Mouse (Mus musculus) left cerebral cortex, adult 2 months (tissue): ENCODE measurements around the gene Rpl15. TPM values are rescaled to one million over a fixed set of nuclear protein-coding genes. Genes with fewer than 3 reads are reported as not detected.
A peak's percentile ranks its signal among the peaks of the same experiment; 100 is the strongest.
"Not testable (repeated sequence)": the region's sequence is repeated elsewhere in the genome, so short reads cannot be mapped to it uniquely, and the experiment has no call there.

ENCODE experiments used
- DNase-seq, 2 experiments: peaks; one replicate each; pipeline ENCODE4 v3.0.0; 2021 to 2022; ENCODE audit warnings: low spot score in 2 of 2, mixed read lengths in 1 of 2; ENCODE audit errors: extremely low spot score in 1 of 2
- H3K27ac ChIP-seq: fragments of 200-600 bp; 2 replicates; pipeline ENCODE4 v1.8.1; 2022
- H3K4me3 ChIP-seq: fragments of 200-600 bp; 2 replicates; pipeline ENCODE4 v1.8.1; 2022
- CTCF ChIP-seq: fragments of 200-600 bp; IDR thresholded peaks from 2 replicates; pipeline ENCODE4 v1.8.1; 2022; ENCODE audit warnings: antibody characterized with exemption, mild to moderate bottlenecking, moderate library complexity
- intact Hi-C: fragments of 180-260 bp; cut with DNase I; formaldehyde crosslinking; loops from one replicate; pipeline ENCODE4 v1.15.1; 2025
- total RNA-seq, 2 experiments: library from RNA; stranded (reverse); gene quantifications; 2 replicates each; pipeline ENCODE4 v1.2.3; 2021

The Rpl15 gene
- total RNA-seq, 2 experiments from 2014 or later: 339 to 400 TPM

DNA sequence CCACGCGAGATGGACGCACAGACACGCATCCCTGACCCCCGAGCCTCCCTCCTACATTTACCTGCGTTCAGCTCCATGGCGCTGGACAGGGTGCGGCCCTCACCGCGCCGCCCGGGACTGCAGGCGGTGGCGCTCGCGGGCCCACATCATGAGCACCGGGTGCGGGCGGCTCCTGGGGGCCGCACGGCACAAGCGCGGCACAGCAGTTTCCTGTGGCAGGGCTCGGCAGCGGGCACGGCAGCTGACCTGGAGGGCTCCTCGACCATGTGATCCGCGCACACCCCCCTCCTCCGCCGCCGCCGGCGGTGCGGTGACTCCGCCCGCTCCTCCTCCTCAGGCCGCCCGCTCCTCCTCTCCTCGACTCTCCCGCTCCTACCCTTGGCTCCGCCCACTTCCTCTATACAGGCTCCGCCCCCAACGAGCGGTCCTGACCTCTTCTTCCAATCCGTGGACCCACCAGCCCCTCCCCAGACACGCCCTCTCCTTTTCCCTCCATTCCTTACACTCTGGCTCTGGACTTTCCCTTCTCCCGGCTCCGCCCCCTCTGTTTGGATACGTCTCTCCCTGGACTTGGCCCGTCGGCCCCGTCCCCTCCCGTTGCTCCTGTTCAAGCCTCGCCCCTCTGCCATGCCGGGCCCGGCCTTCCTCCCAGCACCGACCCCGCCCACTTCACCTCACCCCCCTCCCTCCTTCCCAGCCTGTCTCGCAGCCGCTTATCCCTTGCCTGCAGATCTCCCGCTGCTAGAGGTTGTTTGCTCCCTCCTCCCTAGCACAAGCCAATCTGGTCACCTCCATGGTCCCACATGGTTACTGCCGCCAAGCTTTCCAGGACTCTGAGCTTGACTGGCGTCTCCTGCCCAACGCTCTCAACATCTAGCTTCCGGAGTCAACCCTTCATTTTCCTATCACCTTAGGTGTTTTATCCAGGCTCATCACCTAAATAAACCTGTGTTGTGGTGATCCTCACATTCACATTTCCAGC is 32.1 kb downstream of the Rpl15 start, which contains the start of gene Nr1d2:
TSS of gene Nr1d2 (minus strand) at position 378 of the 982 bp plus-strand sequence.
- peak; percentile 4; the same call in 1 of the 2 replicates for TF ChIP-seq CTCF
- DNase-seq: peak; percentile 95 to 97
- intact Hi-C loops: loop anchor here (1.0 to 2.0 kb wide), 2 partner anchors 24 to 32 kb away; partner anchors contain the start of genes Nkiras1 and Rpl15

DNA sequence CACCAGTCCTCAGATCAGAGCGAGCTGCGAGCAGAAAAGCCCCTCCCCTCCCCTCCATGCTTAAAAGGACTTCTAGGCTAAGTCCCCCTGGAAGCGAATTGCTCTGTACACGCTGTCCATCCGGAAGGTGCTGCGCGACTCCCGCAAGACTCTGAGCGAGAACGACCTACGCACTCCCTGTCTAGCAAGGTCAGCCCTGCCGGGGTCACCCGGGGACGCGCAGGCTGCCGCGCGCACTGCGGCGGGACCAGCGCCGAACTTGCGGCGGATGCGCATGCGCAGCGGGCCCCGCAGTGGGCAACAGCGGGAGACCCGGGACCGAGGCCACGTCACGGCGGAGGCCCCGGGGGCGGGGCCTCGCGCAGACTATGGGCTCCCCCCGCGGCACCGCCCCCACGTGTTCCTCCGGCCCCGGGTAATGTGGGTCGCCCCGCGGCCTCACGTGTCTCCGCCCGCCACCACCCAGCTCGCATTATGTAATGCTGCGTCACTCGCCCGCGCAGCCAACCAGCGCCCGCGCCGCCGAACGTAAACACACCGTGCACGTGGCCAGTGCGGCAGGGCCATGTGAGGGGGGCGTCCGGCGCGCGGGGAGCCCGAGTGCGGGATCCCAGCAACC is 33.0 kb downstream of the Rpl15 start:
- Histone ChIP-seq H3K27ac (peak overlapping the region; percentile 100), H3K4me3 (peak overlapping the region; percentile 93)
- DNase-seq: peak; percentile 98
- no peak for TF ChIP-seq CTCF
- intact Hi-C loops: loop anchor here (2.0 kb wide), 1 partner anchor 25 kb away; no protein-coding TSS in a partner anchor

More for the DNA sequence above, 32.1 kb downstream of the Rpl15 start, which contains the start of gene Nr1d2:
- H3K27ac ChIP-seq: peak within 1 kb of the TSS; percentile 100
- peak within 1 kb of the TSS; percentile 93 for H3K4me3 ChIP-seq

- DNase-seq: no peak
- peak overlapping the region; percentile 93 for H3K4me3 ChIP-seq
- H3K27ac ChIP-seq: peak overlapping the region; percentile 100
- no peak for TF ChIP-seq CTCF
- intact Hi-C loops: no loop called here
Measured at GRCm38 (mm10) chr14:18237381-18237780, 33.8 kb downstream of the Rpl15 start.

DNA sequence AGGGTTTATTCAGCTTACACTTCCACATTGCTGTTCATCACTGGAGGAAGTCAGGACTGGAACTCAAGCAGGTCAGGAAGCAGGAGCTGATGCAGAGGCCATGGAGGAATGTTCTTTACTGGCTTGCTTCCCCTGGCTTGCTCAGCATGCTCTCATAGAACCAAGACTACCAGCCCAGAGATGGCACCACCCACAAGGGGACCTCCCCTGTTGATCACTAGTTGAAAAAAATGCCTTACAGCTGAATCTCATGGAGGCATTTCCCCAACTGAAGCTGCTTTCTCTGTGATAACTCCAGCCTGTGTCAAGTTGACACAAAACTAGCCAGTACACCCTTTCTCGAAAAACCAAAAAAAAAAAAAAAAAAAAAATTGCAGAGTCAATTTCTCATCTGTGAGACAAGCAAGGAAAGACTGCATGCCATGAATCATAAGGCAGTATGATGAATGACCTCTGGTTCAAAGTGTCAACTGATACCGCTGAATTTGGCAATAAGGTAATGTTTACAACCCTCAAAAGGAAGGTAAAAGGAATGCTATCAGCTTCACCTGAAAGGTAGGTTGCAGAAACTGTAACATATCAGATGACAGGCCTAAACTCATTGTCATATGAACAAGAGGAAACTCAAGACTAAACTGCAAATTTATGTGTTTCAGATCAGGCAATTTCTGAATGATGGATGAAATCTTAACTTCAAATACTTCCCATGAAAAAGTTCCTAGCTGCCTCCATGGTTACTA is 34.5 kb downstream of the Rpl15 start:
- H3K4me3 ChIP-seq, H3K27ac ChIP-seq, DNase-seq, intact Hi-C loops: not testable (repeated sequence)

- Histone ChIP-seq H3K27ac (peak overlapping the region; percentile 4; the same call in 1 of the 2 replicates), H3K4me3 (no peak overlapping the region)
- intact Hi-C loops: no loop called here
- DNase-seq: no peak
- no peak for TF ChIP-seq CTCF
Measured at GRCm38 (mm10) chr14:18233981-18234960, 36.9 kb downstream of the Rpl15 start.

GRCm38 (mm10) chr14:18233076-18233475 is 38.1 kb downstream of the Rpl15 start:
- TF ChIP-seq CTCF: no peak
- no peak for DNase-seq

DNA sequence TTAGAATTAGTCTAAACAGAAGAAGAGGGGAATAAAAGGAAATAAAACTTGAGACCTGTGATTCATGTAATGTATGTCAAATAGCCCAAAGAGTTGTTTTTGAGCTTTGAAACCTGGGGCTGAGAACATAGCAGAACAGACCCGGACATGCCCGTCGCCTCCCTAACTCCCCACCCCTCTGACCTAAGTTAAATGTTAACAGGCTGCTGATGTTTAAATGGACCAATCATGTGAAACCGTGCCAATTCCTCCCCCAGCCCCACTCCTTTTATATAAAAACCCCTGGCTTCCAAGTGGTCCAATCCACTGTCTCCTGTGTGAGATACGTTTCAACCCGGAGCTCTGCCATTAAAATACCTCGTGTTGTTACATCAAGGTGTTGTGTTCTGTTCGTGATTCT is 39.3 kb downstream of the Rpl15 start:
- H3K4me3 ChIP-seq, intact Hi-C loops, DNase-seq, H3K27ac ChIP-seq: not testable (repeated sequence)

More at GRCm38 (mm10) chr14:18233076-18233475, 38.1 kb downstream of the Rpl15 start:
- Histone ChIP-seq H3K27ac (no peak overlapping the region), H3K4me3 (no peak overlapping the region)
- intact Hi-C loops: no loop called here

- intact Hi-C loops, H3K27ac ChIP-seq, H3K4me3 ChIP-seq, DNase-seq: not testable (repeated sequence)
Measured at GRCm38 (mm10) chr14:18229751-18230150, 41.4 kb downstream of the Rpl15 start.

DNA sequence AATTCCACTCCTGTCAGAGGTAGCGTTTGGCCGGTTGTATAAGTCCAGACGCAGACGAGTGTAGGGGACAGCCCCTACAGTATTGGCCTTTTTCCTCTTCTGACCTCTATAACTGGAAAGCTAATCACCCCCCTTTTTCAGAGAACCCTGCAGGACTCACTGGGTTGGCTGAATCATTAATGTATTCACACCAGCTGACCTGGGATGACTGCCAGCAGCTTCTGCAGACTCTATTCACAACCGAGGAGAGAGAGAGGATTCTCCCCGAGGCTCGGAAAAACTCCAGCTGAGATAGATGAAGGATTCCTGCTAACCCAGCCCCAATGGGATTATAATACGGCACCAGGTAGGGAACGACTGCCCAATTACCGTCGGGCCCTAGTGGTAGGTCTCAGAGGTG is 45.0 kb downstream of the Rpl15 start:
- DNase-seq, intact Hi-C loops, H3K4me3 ChIP-seq, H3K27ac ChIP-seq: not testable (repeated sequence)

- DNase-seq, intact Hi-C loops, H3K4me3 ChIP-seq, H3K27ac ChIP-seq: not testable (repeated sequence)
Measured at GRCm38 (mm10) chr14:18225431-18225830, 45.8 kb downstream of the Rpl15 start.

- DNase-seq: no peak
- H3K27ac ChIP-seq: peak overlapping the region; percentile 34; the same call in 1 of the 2 replicates
- no peak overlapping the region for H3K4me3 ChIP-seq
- intact Hi-C loops: no loop called here
- TF ChIP-seq CTCF: no peak
Measured at GRCm38 (mm10) chr14:18221977-18222376, 49.2 kb downstream of the Rpl15 start.

Other genes starting within 250 kb of the Rpl15 start
- gene Nr1d2, start 32.3 kb downstream of the Rpl15 start, total RNA-seq: 10 to 100 TPM; 74.2 to 97.1 TPM
- 100 to 1,000 TPM in 1 of 2 experiments, 10 to 100 TPM in 1; 97.0 to 107 TPM for gene Nkiras1, start 255 bp downstream of the Rpl15 start, total RNA-seq
- gene Ube2e1, start 60.5 kb upstream of the Rpl15 start, total RNA-seq: 100 to 1,000 TPM; 119 to 123 TPM